Mouse (Mus musculus): ENCODE results near the gene Sorbs2.

GRCm38 (mm10) chr8:45775481-45775880 is 267.9 kb downstream of the Sorbs2 start:
- TF ChIP-seq POLR2A (IDR thresholded peaks at IDR 0.05; ENCODE audit: borderline replicate concordance, low read depth, low read length) = no peak
- TF ChIP-seq CTCF (IDR thresholded peaks at IDR 0.05; ENCODE audit: low read depth, low read length) = no peak

Measured in bone marrow macrophage, adult 2 months (primary cell).